Mouse (Mus musculus) layer of hippocampus, adult 9-11 months (tissue): Measurements from ENCODE around the gene Gstz1.
"Not testable (repeated sequence)": the region's sequence is repeated elsewhere in the genome, so short reads cannot be mapped to it uniquely, and the experiment has no call there.

ENCODE experiments used
- DNase-seq: peaks from one replicate; pipeline ENCODE4 v3.0.0; 2022

Gene Gstz1

DNA sequence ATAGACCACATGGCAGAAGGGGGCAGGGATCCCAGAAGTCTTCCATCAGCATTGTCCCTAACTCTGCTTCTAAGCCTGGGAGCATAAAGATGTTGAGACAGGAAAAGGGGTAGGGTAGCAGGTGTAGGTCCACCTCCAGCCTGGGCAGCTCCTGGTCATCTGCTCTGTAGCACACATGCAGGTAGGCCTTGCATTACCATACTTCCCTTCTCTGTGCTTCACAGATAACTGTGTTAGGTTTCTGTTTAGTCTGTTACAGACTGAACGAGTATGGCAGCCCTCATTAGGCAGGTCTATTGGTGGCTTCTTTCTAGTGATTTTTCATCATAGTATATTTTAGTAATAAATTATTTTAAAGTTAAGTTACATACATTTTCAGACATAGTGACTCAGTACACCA is 13.3 kb downstream of the Gstz1 start:
- no peak for DNase-seq

DNA sequence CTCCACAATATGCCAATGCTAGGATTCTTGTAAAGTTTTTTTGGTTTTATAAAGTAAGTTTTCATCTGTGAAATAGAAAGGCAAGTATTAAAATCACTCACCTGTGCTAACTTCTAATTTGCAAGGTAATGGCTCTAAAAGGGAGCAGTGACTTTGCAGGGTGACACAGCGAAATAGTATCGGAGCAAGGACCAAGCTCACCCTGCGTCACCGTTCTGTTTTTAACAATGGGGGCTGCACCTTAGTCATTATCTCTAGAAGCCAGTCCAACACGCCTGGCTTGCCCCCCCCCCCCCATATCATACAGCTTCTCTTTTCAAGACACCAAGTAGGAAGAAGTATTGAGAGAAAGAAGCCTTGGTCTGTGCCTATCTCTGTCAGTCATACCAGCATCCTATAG is 13.8 kb downstream of the Gstz1 start:
- DNase-seq: no peak

DNA sequence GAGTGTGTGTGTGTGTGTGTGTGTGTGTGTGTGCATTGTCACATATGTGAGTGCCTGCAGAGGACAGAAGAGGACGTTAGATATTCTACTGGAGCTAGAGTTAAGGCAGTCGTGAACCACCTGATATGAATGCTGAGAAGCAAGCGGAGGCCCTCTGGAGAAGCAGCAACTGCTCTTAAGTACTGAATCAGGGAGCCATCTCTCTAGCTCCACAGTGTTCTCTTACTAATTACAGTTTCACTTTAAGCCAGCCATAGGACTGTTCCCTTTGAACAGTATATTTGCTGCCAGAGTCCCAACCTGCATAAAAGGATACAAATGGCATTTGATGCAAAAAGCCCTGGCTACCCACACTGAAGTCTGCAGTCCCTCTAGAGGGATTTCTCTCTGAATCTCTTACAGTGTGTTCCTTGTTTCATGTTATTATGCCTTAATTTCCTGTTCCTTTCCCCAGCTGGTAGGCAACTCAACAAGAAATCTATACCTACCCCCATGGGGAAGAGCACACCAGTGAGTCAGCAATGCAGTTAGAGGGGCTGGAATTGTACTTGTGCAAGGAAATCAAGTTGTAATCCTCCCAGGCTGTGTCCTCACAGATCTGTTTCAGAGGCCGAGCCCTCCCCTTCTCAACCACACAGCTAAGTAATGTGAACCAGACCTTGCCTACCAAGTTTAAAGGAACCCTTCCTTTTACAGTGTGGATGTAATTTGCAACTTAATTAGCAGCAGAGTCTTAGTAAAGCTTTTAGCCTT is 28.4 kb downstream of the Gstz1 start:
- DNase-seq: no peak

DNA sequence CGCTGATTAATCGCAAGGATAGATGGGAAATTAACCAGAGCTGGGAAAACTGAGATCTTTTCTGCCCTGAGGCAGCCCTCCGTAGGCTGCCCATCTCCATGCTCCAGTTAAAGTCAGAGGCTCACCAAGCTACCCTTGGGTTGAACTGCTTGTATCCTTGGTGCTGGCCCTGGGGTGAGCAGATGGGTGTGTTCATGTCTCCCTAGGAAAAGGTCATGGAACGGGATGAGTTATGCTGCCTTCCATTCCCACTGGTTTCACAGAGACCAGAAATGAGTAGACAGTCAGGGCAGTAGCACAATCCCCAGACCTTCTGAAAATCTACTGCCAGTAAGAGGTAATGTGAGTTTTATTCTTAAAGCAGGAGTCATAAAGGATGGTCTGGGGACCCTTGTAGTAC is 30.7 kb downstream of the Gstz1 start:
- no peak for DNase-seq

DNA sequence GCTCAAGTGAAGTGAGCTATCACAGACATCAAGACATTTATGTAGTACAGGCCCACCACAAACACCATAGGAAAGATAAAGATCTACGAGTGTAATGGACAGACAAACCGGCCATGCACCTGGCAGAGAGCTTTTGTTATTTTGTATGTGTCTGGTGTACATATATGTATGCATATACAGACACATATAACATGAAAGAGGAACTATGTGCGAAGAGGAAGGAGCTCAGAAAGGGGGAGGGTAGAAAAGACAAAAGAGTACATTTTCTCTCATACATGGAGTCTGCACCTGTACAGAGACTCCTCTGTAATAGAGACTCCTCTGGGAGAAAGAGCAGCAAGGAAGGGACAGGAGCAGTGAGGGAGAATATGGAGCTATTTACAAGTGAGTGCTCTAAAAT is 46.0 kb downstream of the Gstz1 start:
- DNase-seq: no peak

DNA sequence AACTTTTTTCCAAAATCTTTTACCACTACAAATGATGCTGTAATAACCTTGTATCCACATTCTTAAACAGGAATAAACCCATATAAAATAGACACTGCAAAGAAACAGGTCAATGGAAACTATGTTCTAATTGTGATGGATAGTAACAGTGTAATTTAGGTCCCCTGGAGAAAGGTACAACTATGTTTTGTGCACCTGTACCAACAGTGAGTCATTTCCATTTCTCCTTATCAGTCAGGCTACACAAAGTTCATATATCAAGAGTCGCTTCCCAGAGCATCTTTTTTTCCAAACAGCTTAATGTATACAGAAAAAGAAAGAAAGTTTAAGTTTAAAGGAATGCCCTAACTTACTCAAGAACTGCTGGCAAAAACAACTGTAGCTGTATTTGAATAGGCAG is 48.1 kb downstream of the Gstz1 start:
- no peak for DNase-seq

DNA sequence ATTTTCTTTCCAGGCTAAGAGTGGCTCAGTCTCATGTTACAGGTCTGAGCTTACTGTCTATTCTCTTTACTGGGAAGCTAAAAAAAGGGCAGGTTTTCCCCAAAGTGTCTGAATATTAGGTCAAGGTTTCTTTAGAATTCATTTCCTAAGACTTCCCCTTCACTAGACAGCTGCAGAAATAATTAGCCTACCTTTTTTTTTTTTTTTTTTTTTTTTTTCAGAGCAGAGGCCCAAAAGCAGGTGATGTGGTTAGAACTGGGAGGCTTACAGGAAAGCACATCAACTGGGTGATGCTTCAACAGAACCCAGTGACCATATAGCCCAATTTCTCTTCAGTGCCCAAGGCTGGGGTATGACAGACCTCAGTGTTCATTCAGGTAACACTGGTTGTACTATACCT is 49.3 kb downstream of the Gstz1 start:
- no peak for DNase-seq

DNA sequence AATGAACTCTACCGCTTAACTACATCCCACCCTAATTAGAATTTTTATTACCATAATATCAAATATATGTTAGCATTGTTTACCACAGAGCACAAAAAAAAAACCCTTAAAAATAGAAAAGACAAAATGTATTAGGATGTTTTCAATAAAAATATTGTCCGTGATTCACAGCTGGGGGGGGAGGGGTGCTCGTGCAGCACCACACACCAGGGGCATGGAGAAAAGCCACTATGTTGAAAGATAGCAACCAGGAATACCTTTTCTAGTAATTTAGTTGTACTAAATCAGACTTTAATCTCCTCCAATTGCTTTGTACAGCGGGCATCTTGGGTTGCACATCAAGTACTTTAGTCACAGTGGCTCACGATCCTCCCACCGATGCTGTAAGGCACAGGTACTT is 51.8 kb downstream of the Gstz1 start:
- no peak for DNase-seq

DNA sequence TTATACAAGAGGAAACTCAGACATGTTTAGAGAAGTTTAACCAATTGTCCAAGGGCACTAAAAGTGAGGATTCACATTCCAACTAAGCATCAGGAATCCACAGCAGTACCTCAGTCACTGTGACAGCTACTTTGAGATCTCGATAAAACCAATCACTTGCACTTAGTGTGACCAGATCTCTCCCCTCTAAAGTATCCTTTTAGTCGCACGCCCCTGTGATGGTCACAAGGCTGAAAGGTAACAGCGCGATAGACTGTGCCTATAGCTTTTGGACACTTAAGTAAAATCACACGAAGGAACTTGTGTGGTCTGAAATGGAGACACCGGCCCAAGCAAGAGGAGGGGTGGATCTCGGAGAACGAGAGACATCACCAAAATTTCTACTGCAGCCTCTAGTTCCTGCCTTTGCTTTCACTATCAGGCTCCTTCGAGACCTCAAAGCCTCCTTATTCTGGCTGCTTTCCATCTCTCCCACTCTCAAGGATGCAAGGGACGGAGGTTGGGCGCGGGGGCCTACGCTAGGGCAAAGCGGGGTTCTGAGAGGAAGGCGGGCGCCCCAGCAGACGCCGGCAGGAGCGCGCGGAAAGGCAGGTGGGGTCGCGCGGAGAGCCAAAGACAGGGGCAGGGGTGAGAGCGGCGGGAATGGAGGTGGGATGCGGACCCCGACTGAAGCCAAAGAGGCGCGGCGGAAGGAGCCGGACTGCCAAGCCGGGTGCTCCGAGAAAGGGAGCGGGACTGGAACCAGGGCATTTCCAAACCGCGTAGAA is 52.4 kb downstream of the Gstz1 start, which contains the start of gene Samd15:
Samd15 (plus strand) TSS at position 518 of the 767 bp plus-strand sequence.
- peak; percentile 18 for DNase-seq

DNA sequence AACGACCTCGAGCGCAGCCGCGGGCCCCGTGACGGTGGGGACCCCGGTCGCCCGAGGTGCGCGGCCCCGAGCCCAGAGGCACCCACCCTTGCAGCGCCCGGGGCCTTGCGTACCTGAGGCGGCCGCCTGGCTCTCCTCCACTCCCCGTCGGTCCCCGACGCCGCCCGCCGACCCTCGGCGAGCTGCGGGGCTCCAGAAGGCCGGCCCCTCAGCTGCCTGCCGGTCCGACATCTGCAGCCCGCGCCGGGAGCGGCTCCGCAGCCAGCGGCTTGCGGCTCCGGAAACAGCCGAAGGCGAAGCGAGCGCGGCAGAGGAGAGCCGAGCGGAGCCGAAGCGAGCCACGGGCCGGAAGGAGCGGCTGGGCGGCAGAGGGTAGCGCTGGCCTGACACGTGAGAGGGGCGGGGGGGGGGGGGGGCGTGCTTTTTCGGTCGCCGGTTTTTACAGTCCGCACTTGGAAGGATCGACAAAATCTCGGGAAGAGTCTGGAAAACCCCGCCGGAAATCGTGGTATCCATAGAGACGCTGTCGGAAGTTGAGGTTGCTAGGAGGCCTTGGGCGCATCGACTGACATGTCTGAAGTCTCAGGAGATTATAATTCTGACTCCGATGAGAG is 53.1 kb downstream of the Gstz1 start, which contains the start of gene Tmed8:
Tmed8 (minus strand) TSS at position 482 of the 614 bp plus-strand sequence.
- DNase-seq: peak; percentile 79

DNA sequence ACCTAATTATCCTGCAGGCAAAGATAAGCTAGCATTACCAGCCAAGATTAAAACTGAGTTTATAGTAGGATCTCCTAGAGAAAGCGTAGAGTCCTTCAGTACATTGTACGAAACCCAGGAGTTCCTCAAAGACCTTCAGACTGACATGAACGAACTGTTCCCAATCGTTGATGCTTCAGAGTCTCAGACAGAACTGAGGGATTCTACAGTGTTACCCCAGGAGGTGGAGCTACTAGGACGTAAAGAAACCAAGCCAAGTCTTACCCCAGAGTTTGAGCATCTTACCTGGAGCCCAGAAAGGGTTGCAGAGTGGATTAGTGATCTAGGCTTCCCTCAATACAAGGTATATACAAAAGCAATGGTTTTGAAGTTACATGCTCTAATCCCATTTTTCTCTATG is 54.7 kb downstream of the Gstz1 start:
- no peak for DNase-seq

DNA sequence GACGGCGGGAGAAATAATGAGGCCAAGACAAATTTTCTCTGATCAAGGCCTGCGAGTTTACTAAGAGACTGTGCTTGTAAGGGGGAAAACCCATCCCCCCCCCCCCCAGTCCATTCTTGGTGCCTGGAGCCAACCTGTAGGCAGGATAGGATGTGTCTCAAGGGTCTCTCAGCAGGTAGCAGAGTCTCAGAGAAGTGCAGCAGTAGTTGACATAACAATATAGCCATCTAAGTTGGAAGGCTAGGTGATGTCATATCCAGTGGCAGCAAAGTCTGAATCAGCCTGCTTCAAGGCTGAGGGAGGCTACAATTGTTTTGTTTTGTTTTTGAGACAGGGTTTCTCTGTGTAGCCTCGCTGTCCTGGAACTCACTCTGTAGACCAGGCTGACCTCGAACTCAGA is 58.8 kb downstream of the Gstz1 start:
- DNase-seq: not testable (repeated sequence)

DNA sequence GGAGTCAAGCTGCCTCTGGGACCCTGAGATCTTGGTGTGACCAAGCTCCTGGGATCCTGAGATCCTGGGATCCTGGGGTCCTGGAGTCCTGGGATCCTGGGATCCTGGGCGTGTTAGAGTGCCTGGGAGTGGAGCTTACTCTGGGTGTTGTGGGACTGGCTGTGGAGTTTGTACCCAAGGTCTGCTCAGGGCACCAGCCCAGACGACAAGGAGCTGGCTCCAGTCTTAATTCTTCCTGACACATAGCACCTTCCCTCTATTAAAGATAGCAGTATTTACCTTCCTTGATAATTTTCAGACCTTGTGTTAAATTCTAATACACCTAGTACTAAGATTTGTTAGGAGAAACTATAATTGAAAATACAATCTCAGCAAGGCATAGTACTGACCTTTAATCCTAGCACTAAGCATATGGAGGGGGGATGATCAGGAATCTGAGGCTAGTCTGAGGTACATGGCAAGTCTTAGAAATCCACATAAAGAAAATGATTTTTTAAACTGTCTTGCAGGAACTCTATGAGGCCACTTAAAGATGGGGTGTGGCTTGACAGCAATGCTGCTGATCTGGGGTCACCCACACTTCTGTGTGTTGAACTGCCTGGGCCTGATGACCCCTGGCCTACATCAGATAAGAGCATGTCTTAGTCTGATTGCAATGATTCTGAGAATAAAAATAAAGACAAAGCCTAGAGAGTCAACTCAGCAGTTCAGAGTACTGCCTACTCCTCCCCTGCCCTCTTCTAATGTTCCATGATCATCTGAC is 66.1 kb downstream of the Gstz1 start:
- no peak for DNase-seq
